Mouse (Mus musculus): Measurements from ENCODE around the gene Tbl1x. TPM values are rescaled to one million over a fixed set of nuclear protein-coding genes. Genes with fewer than 3 reads are reported as not detected.

The Tbl1x gene
- total RNA-seq, 2 experiments from 2014 or later, result 45.5 to 46.7 TPM

DNA sequence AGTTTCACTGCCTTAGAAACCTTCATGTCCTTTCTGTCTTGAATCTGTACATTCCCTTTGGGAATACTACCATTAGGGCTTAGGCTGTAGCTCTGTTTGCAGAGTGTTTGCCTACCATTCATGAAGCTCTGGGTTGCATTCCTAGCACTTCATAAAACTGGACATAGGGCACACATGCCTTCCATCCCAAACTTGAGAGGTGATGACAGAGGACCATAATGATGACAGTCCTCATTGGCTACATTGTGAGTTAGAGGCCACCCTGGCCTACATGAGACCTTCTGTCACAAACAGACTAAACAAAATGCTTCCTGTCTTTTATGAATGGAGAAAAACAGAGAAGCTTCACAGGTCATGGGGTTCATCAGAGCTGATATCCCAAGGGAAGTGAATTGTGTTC is 33.2 kb downstream of the Tbl1x start:
- DNase-seq (ENCODE audit: low spot score in 2 of 2), result no peak

DNA sequence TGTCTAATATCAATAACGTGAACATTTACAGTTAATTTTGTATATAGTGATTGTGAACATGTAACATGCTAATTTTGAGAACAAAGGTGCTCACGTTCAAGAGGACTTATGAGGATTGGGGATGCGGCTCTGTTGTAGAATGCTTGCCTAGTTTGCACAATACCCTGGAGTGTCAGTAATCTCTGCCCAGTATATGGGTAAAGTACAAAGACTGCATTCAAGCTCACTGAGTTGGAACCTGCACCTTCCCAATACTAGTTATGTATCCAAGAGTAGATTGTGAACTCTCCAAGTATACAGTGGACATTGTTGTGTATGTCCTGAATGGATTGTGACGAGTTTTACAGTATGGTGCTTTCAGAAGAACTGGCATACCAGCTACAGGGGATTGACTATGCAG is 33.7 kb downstream of the Tbl1x start:
- DNase-seq (ENCODE audit: low spot score in 2 of 2), result no peak

DNA sequence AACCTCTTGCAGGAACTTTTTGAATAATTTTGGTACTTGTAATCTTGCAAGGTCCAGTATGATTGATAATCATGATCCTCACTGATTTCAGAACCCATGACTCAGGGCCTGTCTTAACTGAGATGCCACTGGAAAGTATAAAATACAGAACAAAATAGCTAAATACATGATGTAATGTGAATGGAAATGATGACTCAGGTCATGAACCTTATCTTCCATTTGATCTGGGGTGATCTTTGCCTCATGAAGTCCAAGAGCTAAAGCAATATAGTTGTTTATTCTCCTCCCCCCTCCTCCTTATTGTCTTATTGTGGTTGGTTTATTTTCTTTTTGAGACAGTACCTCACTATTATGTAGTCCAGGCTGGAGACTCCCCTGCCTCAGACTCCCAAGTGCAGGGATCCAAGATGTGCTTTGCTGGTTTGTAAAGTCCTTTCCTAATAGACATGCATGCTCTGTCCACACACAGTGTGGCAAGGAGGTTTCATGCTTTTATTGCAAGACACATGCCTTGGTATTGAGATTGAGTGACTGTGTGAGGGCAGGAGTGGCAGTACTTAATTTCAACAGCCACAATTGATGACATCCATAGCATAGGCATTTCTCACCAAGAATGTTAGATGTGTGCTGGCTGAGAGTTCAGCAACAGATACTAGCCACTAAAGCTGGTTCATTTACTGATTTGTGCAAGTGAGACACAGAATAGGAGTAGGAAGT is 34.7 kb downstream of the Tbl1x start:
- DNase-seq (ENCODE audit: low spot score in 2 of 2), result no peak

DNA sequence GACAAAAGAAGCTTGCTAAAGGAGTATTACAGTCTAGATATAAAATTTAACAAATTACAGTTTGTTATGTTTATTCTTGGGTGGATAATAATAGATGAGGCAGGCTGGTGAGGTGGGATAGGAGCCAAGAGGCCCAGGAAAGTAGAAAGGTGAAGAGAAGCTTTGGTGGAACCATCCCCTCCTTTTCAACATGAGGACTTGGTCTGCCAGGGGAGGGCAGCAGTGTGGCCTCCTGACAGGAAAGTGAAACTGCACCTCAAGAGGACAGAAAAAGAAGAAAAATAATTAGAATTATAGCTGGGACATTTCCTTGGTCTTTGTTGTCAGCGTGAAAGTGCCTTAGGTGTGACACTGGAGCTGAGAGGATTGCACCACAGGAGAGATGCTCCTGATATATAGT is 35.6 kb downstream of the Tbl1x start:
- no peak for DNase-seq (ENCODE audit: low spot score in 2 of 2)

DNA sequence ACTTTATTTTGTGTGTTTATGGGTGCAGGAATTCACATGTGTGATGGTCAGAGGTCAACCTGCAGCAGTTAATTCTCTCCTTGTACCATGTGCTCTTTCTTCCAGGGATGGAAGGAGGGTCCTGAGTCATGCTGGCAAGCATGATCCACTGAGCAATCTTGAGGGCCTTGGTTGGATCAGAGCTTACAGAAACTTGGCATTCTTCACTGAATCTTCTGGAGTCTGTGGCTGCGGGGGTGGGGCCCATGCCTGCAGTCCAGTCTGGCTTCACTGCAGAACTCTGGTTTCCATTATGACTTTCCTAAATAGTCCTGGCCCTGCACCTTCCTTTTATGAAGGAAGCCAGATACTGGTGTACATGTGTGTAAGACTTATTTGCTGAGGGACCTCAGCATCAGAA is 38.1 kb downstream of the Tbl1x start:
- no peak for DNase-seq (ENCODE audit: low spot score in 2 of 2)

DNA sequence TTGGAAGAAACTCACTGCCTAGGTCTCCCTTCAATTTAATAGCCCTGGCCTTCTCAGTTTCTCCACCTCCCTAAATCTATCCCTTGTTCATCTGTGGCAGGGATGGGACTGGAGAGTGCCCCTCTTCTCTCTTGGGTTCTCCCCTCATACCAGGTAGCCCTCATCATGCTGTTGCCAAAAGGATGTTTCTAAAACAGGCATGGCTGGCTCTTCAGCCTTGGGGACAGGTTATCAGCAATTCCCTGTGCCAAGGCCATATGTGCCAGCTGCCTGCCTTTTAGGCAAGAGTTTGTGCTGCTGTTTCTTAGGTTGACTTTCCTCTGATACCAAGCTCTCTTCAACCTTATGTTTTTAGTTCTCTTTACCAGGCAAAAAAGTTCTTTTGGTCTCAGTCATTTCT is 39.6 kb downstream of the Tbl1x start:
- no peak for DNase-seq (ENCODE audit: low spot score in 2 of 2)

DNA sequence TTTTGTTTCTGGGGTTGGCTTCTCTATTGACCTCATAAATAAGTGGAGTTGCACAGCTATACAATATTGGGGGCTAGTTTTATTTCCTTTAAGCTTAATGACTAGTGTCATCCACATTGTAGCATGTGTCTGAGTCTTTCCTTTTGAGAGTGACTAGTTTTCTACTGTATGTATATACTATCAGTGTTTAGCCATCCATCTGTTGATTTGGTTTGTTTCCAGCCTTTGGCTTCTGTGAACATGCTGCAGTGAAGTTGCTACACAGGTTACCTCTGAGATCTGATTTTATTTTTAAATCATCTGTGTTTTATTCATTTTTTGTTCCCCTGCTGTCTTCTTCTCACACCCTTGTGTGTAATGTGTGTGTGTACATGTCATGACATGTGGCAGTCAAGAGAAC is 40.5 kb downstream of the Tbl1x start:
- no peak for DNase-seq (ENCODE audit: low spot score in 2 of 2)

DNA sequence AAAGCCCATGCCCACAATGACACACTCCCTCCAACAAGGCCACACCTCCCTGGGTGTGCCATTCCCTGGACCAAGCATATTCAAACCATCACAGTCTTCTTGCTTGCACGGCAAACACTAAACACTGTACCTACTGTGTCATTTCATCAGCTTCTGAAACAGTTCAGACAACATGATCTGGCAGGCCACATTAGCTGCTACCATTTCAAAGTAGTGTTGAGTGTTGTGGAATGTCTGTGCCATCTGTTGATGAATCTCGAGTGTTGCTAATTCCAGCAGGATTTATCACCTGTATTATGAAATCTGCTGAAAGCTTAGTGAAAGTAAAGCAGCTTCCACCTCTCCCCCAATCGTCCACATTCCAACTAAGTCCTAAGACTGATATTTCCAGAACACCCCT is 41.3 kb downstream of the Tbl1x start:
- DNase-seq (ENCODE audit: low spot score in 2 of 2), result no peak

DNA sequence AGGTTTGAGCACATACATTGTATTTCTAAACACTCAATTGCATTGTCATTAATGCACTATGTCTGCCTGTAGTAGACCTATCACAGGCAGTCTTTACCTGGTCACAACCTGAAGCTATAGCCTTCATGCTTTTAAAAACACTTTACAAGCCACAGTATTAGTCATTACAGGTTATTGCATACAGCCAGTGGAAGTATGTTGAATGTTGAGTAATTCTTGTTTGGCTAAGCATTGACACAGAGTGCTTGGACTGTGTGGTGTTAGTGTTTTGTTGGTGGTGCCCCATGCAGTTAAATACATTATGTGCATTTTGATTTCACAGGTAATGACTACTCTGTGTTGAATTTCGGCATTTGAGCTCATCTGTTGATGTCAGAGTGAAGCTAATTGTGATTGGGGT is 45.2 kb downstream of the Tbl1x start:
- DNase-seq (ENCODE audit: low spot score in 2 of 2), result no peak

DNA sequence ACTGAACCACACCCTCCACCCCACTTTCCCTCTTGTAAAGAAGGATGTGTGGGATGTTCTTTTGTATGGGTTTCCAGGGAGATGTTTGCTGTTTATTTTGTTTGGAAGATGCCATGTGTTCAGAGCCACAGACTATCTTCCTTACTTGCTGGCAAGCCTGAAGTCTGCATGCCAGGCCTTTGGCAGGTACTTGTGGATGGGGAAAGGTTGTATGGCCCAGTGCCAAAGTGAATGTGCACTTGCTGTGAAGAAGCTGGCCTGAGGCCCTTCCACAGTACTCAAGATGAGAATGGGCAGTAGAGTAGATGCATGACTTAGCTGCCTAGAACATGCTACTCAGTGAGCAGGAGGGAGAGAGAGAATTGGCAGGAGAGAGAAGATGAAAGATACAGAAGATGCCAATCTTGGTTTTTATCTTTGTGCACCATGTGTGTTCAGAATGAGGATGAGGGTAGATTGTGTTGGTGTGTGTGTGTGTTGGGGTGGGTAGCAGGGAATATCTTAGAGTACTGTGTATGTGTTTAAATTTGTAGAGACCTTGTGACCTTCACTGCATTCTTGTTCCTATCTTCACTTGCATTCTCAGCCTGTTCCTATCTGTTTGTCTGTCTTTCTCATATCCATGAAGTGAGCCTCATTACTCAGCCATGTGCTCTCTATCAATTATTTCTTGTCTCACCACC is 48.5 kb downstream of the Tbl1x start:
- DNase-seq (ENCODE audit: low spot score in 2 of 2), result no peak

DNA sequence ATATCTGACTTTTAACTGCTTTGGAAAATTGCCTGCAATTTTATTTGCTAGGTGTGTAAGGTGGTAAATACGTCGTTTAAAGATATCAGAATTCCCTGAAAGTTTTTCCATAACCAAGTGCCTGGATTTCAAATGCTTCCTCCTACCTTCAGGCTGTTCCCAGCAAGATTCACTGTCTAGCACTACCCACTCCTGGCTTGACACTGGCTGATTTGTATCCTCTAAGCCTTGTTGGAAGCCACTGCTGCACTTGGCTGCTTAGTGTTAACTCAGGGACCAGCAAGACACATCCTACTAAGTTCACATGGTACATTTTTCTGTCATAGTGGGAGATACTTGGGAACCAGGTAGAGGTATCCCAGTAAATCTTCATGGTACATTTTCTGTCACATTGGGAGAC is 52.8 kb downstream of the Tbl1x start:
- no peak for DNase-seq (ENCODE audit: low spot score in 2 of 2)

DNA sequence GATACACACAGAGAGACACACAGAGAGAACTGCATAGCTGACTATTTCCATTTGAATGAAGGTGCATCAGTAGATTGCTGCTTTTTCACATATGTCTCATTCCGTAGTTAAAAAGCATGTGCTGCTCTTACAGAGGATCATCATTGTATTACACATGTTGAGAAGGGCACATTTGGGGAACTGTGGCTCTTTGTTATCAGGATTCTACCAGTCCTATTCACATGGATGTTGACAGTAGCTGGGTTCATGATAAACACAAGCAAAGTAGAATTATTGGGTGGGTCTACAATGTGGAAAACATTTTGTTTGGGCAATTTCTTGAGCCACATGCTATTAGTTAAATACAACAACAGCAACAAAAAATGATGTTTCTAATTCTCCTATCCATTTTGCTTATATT is 55.9 kb downstream of the Tbl1x start:
- no peak for DNase-seq (ENCODE audit: low spot score in 2 of 2)

DNA sequence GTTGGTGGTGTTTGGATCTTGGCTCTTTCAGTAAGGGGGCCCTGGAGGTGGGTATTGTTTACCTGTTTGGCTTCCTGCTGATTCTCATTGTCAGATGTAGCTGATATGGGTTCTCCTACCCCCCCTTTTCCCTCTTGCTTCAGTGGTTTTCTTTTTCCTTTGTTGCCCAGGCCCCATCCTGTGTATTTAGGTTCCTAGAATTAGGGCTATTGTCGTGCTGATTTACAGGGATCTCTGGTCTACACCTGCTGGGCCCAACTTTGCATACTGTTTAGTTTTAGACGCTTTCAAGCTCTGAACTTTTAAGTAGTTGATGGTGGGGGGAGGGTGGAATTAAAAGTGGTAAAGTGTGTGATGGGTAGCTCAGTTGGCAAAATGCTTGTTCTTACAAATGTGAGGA is 57.2 kb downstream of the Tbl1x start:
- no peak for DNase-seq (ENCODE audit: low spot score in 2 of 2)

DNA sequence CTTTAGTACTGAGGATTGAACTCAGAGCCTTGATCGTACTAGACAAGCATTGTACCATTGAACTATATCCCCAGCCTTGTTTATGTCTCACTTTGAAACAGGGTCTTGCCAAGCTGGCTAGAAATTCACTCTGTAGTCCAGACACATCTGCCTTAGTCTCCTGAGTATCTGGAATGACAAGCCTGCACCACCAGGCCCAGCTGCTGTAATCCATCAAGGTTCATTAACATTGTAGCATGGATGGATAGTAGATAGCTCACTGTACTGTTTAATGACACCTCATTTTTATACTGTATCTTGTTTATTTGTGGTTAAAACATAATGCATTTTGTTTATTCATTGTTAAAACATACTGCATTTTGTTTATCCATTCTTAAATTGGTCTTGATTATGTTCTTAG is 62.9 kb downstream of the Tbl1x start:
- DNase-seq (ENCODE audit: low spot score in 2 of 2), result no peak

DNA sequence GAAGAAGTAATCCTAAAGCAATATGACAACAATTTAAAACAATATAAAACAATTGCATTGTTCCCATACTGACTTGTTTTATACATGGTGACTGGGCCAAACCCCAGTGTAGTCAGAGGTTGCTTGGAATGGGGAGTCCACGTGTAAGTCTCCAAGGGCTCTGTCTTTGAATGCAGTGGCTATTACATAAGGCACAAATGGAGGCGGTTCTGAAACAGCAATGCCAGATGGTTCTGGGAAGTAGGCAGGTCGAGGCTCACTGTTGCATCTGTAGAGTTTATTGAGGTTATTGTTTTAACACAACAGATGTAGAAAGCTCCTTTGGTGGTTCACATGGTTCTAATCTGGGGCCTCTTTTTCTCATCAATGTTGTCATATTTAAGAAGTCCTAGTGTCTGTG is 66.3 kb downstream of the Tbl1x start:
- no peak for DNase-seq (ENCODE audit: low spot score in 2 of 2)

DNA sequence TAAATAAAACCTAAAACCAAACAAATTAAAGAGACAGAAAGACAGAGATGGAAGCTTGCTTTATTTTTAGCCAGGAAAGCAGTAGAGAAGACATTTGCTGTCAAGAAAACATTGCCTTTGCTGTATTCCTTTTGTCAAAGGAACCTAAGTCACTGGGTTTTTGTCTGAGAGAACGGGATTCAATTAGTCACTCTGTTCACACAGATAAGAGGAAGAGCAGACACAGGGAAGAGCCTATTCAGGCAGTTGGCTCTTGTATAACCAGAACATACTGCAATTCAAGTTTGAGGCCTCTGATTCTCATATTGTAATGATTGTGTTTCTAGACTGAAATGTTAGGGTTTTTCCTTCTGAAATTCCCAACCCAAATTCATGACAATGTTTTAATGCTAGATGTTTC is 67.4 kb downstream of the Tbl1x start:
- DNase-seq (ENCODE audit: low spot score in 2 of 2), result no peak

DNA sequence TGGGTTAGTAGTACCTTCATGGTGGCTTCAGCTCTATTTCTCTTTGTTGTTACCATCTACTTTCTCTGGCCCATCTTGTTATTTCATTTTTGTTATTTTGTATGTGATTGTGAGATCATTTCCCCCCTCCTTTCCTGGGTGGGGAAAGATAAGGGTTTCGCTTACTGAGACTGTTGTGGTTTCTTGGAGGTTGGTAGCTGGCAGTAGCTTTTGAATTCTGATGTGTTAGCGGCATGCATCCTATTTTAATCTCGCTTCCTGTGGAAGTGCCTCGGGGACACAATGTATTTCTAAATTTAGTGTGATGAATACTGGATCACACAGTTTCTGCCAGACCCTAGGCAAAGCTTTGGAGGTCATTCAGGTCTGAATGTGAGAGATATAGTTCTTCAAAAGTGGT is 69.2 kb downstream of the Tbl1x start:
- DNase-seq (ENCODE audit: low spot score in 2 of 2), result no peak

DNA sequence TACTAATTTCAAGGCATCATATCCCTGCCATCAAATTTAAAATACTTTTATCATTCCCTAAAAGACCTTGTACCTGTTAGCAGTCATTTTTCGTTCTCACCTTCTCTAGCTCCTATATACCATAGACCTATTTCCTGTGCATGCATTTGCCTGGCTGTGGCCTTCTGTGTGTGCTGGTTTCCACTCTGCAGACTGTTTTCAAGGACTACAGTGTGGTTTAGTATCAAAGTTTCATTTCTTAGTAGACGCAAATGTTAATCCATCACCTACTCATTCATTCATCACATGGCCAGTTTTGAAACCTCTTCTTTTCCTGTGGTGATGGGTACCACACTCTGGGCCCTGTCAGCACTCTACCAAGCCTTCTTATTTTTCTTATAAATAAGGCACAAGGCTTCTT is 75.2 kb downstream of the Tbl1x start:
- DNase-seq (ENCODE audit: low spot score in 2 of 2), result no peak

DNA sequence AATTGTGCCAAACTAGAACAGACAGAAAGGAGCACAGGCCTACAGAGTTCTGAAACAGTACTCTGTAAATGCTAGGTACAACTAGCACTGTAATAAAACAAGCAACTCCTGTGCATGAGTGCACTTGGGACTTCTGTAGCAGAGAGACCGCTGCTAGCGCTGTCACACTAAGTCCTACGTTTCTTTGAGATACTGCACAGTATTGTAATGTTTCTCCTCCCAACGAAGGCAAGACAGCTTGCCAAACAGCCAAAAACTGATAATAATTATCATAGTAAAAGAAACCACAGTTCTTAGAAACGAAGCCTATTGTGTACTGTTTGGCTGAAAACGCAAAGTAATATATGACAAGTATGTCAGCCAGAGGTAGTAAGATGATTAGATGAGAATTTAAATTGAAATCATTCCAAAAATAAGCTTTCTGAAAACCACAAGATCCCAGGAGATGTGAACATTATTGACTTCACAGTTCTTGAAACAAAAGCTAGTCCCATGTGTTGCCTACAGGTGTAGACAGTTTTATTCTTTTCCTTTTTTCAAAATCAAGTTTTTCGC is 83.9 kb downstream of the Tbl1x start:
- no peak for DNase-seq (ENCODE audit: low spot score in 2 of 2)

DNA sequence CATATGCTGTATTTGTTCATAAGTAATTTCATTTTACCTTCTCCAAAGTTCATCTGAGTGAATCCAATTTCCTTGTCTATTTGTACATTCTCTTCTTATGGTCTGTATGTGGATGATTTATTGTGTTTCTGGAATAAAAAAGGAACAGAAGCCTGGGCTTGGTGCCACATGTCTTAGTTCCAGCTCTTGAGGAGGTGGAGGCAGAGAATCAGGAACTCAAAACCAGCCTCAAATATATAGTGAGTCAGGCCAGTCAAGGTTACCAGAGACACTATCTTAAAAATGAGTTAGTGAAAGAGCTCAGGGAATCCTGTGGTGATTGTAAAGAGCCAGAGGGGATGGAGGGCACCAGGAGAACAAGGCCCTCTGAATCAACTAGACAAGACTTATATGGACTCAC is 86.9 kb downstream of the Tbl1x start:
- no peak for DNase-seq (ENCODE audit: low spot score in 2 of 2)

DNA sequence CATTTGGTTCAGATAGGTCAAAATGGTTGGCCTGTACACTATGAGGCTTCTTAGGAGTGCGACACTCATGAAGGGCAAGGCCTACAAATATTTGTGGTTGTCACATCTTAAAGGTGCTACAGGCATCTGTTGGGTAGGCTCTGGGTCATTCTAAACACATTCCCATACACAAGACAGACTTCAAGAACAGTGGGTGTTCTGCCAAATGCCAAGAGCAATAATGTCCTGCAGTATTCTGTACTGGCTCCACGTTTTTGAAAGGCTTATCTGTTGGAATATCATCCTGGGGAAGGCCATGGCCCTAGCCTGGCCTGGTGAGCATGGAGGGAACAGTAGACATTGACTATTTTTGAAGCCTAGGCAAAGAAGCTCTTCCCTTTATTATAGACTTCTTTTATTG is 87.9 kb downstream of the Tbl1x start:
- no peak for DNase-seq (ENCODE audit: low spot score in 2 of 2)

DNA sequence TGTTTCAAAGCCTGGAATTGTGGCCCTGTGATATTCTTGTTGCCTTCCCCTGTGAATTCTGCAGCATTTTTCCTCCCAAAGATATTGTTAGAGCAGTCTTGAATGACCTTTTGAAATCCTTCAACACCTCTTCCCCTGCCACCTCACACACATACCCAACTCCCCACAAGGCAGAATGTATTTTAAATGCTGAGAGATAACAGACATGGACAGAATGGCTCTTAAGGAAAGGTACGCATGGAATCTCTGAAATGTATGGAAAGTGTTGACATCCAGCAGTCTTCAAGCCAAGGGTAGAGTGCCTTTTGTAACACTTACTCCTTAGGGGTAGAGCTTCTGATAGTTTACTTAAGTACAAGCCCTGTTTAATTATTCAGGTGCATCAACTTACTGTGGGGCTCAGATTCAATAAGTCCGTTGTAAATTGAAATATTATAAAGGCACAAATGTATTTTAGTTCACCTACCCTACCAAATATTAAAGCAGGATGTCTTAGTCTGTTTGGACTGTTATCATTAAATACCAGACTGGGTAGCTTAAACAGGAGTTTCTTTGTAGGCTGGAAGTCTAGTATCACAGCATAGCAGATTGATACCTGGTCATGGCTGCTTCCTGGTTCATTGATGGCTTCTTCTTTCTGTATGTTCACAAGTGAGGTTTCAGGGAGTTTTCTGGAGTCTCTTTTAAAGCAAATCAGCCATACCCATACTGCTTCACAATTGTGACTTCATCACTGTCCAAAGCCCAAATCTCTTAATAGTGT is 92.9 kb downstream of the Tbl1x start:
- no peak for DNase-seq (ENCODE audit: low spot score in 2 of 2)
